Mouse (Mus musculus) limb, embryonic 14.5 days (tissue): ENCODE data around the gene Tbc1d24. TPM values are rescaled to one million over a fixed set of nuclear protein-coding genes. Genes with fewer than 3 reads are reported as not detected.

Source experiments
- ATAC-seq: fragments of 200-750 bp; cut with Nextera tagmentation; 2 replicates; pipeline ENCODE4 v1.8.0; 2017; ENCODE audit warnings: low read depth, moderate number of reproducible peaks, moderate TSS enrichment; ENCODE audit not compliant: low FRiP score
- DNase-seq: peaks from one replicate; pipeline ENCODE4 v3.0.0-alpha.2; 2015; ENCODE audit warnings: low spot score
- H3K27ac ChIP-seq: fragments of 300-500 bp; sonication (generic); replicated peaks from 2 replicates; pipeline ENCODE4 v1.5.1; 2014; ENCODE audit warnings: low read depth, mild to moderate bottlenecking, low read length, moderate library complexity, mixed read lengths
- H3K27me3 ChIP-seq: fragments of 300-500 bp; sonication (generic); 2 replicates; pipeline ENCODE4 v1.6.1; 2014; ENCODE audit warnings: low read length, mixed read lengths; ENCODE audit not compliant: control insufficient read depth, insufficient read depth
- H3K36me3 ChIP-seq: fragments of 300-500 bp; sonication (generic); 2 replicates; pipeline ENCODE4 v1.6.1; 2014; ENCODE audit warnings: mild to moderate bottlenecking, low read length, moderate library complexity, mixed read lengths; ENCODE audit not compliant: control insufficient read depth, insufficient read depth
- H3K4me1 ChIP-seq: fragments of 300-500 bp; sonication (generic); 2 replicates; pipeline ENCODE4 v1.6.1; 2014; ENCODE audit warnings: antibody characterized with exemption, low read length, mixed read lengths; ENCODE audit not compliant: control insufficient read depth, insufficient read depth
- H3K4me2 ChIP-seq: fragments of 300-500 bp; sonication (generic); replicated peaks from 2 replicates; pipeline ENCODE4 v1.6.1; 2014; ENCODE audit warnings: low read depth, mild to moderate bottlenecking, low read length, moderate library complexity; ENCODE audit not compliant: severe bottlenecking
- H3K4me3 ChIP-seq: fragments of 300-500 bp; sonication (generic); replicated peaks from 2 replicates; pipeline ENCODE4 v1.5.1; 2014; ENCODE audit warnings: low read length
- H3K9ac ChIP-seq: fragments of 300-500 bp; sonication (generic); 2 replicates; pipeline ENCODE4 v1.6.1; 2014; ENCODE audit warnings: mild to moderate bottlenecking, low read depth, low read length, moderate library complexity; ENCODE audit not compliant: severe bottlenecking
- H3K9me3 ChIP-seq: fragments of 300-500 bp; sonication (generic); 2 replicates; pipeline ENCODE4 v1.6.1; 2016; ENCODE audit warnings: low read length; ENCODE audit not compliant: control insufficient read depth
- POLR2A ChIP-seq: fragments of 200-500 bp; IDR thresholded peaks from 2 replicates; pipeline ENCODE4 v1.8.0; 2012; ENCODE audit warnings: inconsistent platforms, mild to moderate bottlenecking, moderate library complexity, borderline replicate concordance; ENCODE audit not compliant: insufficient read depth, insufficient read length; ENCODE audit errors: extremely low read depth
- WGBS: fragments of 180-500 bp; shearing (Covaris S2); extraction: QIAGEN DNeasy Blood & Tissue Kit; methylation state at CpG from one replicate; pipeline ENCODE4 v1.1.7; 2014; 5-methylcytosine and 5-hydroxymethylcytosine counted together
- polyA plus RNA-seq, 2 experiments: library from polyadenylated mRNA; depleted of rRNA in 1 of 2; stranded (reverse) in 1 of 2; unstranded in 1 of 2; fragments of >200 nt; fragmentation: Nextera tagmentation in 1 of 2; extraction: Ambion mirVana in 1 of 2; gene quantifications; 2 replicates each; pipeline versions ENCODE4 v1.2.1 to v1.2.3; 2012 to 2014

Gene Tbc1d24
- polyA plus RNA-seq, 2 experiments: 6.3 to 31.9 TPM

DNA sequence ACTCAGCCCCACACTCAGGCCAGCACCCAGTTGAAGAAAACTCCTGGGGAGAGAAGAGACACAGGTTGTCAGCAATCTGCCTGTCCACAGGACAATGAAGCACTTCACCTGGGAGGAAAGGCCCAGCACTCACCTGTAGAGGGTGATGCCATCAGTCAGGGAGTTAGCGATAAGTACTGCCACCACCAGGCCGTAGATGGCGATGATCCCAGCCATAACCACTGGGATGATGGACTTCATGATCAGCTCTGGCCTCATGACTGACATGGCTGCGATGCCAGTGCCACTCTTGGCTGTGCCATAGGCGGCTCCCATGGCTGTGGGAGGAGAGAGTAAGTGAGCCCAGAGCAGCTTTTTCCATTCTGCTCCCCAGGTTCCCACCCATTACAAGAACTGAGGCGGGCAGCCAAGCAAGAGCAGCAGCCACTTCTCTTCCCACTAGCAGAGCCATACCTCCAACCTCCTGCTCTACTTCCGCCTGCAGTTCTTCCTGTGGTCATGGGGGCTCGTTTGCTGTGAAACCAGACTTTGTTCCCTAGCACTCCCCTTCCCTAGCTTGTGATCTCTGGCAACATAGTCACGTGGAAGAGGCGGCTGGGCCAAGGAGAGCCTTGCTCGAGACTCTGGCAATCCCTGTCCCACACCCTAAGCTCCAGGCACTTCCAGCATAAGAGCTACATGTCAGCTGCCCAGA is 40.6 kb downstream of the Tbc1d24 start:
- TF ChIP-seq POLR2A: no peak
- 79% methylated on average over 10 of the region's 11 CpGs for WGBS

DNA sequence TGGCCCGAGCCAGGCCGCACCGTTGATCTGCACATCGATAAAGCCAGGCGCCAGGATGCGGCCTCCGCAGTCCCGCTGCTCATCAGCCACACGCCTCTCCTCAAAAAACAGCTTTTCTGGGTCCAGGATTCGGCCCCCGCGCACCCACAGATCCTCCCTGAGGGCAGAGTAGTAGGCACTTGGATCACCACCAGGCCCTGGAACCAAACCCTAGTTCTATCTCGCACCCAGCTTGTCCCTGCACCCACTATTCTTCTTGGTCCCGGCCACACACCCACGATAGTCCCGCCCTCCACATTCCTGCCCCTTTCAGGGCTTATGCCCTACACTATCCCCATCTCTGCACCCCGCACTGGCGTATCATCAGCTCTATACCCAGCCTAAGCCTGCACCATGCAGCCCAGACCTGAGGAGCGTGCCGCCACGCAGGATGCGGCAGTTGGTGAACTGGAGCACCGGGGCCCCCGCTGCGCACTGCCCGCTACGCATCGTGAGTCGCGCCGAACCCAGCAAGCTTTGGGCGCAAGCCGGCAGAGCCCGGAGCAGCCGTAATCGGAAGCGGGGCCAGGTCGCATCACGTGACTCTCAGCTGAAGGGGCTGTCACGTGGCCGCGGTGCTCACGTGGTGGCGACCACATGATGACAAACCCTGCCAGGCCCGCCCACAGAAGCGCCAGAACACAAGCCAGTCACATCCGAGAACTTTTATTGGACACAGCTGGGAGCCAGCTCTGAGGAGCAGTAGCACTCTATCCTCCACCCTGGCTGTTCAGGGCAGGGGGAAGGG is 42.0 kb downstream of the Tbc1d24 start, which contains the start of gene Amdhd2:
TSS of gene Amdhd2 (minus strand) at position 591 of the 787 bp plus-strand sequence.
- ATAC-seq (peak; percentile 92), DNase-seq (peak; percentile 97)
- H3K4me3 ChIP-seq: peak within 1 kb of the TSS; percentile 77
- peaks cover 24% of the 10 kb centered on the region for H3K36me3 ChIP-seq
- H3K27me3 ChIP-seq: no peaks in the 10 kb centered on the region
- H3K27ac ChIP-seq: peak within 1 kb of the TSS; percentile 68
- H3K9ac ChIP-seq: peak within 1 kb of the TSS; percentile 74
- peaks cover 18% of the 10 kb centered on the region for H3K4me1 ChIP-seq
- TF ChIP-seq POLR2A: 0 out of 2 replicates have a peak, but pooled peaks have one; percentile 21
- under 1% methylated on average over 46 of the region's 47 CpGs for WGBS
- peak within 1 kb of the TSS; percentile 90 for H3K4me2 ChIP-seq
- no peaks in the 10 kb centered on the region for H3K9me3 ChIP-seq

More for the DNA sequence above, 40.6 kb downstream of the Tbc1d24 start:
- no peak overlapping the region for H3K4me2 ChIP-seq
- H3K9me3 ChIP-seq: no peaks in the 10 kb centered on the region
- H3K4me1 ChIP-seq: peaks cover 18% of the 10 kb centered on the region
- H3K36me3 ChIP-seq: peaks cover 24% of the 10 kb centered on the region
- H3K27ac ChIP-seq: no peak overlapping the region
- no peak for DNase-seq
- no peaks in the 10 kb centered on the region for H3K27me3 ChIP-seq
- ATAC-seq: no peak
- no peak overlapping the region for H3K9ac ChIP-seq
- H3K4me3 ChIP-seq: no peak overlapping the region

DNA sequence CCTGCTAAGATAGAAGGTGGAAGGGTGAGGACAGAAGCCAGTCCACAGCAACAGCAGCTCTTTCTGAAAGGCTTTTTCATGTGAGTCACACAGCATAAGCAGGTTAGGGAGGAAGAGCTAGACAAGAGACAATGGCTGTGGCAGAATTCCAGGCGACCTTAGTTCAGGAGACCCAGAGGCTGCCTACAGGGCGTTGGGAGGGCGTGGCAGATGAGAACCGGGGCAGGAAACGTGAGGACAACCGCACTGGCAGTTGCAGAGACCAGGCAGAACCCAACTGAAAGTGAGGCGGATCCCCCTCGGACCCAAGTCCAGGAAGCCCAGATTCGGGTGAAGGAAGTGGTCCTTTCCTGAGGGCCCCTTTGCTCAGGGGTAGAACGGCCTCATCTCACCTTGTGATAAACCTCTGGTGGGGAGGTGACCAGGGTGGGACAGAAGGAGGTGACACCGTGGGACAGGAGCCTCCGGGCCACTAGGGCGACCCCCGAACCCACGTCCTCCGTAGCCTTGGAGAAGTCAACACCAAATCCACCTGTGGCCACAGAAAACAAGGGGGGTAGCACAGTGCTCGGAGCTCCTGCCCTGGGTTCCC is 42.7 kb downstream of the Tbc1d24 start:
- Histone ChIP-seq H3K4me3 (peak overlapping the region; percentile 77), H3K4me1 (peaks cover 11% of the 10 kb centered on the region), H3K9me3 (no peaks in the 10 kb centered on the region), H3K36me3 (peaks cover 27% of the 10 kb centered on the region), H3K27me3 (no peaks in the 10 kb centered on the region), H3K4me2 (peak overlapping the region; percentile 90), H3K9ac (peak overlapping the region; percentile 74), H3K27ac (no peak overlapping the region)
- ATAC-seq (0 out of 2 replicates have a peak, but pooled peaks have one; percentile 1), DNase-seq (no peak)
- 32% methylated on average over 17 of the region's 17 CpGs for WGBS
- TF ChIP-seq POLR2A: no peak

DNA sequence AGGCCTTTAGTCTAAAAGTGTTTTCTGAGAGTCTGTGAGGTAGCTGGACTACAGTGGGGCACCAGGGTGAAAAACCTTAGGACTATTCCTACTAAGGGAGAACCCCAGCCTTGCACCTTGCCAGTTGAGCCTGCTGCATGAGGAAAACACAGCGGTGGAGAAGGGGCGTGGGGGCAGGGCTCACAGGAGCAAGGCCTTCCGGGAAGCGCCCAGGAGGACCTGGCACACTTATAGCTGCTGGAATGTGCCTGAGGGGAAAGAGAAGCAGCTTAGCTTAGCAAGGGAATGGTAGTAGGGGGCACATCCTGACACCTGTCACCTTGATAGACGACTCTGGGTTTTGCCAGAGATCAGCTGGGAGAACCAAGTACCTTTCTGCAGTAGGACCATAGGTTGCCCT is 43.9 kb downstream of the Tbc1d24 start:
- no peak overlapping the region for H3K27ac ChIP-seq
- H3K9me3 ChIP-seq: no peaks in the 10 kb centered on the region
- H3K36me3 ChIP-seq: peaks cover 23% of the 10 kb centered on the region
- WGBS: 80% methylated on average over 5 of the region's 5 CpGs
- H3K27me3 ChIP-seq: no peaks in the 10 kb centered on the region
- ATAC-seq: no peak
- H3K4me2 ChIP-seq: no peak overlapping the region
- no peak for DNase-seq
- peaks cover 6% of the 10 kb centered on the region; the same call in 1 of the 2 replicates for H3K4me1 ChIP-seq
- H3K9ac ChIP-seq: no peak overlapping the region
- H3K4me3 ChIP-seq: no peak overlapping the region
- no peak for TF ChIP-seq POLR2A

DNA sequence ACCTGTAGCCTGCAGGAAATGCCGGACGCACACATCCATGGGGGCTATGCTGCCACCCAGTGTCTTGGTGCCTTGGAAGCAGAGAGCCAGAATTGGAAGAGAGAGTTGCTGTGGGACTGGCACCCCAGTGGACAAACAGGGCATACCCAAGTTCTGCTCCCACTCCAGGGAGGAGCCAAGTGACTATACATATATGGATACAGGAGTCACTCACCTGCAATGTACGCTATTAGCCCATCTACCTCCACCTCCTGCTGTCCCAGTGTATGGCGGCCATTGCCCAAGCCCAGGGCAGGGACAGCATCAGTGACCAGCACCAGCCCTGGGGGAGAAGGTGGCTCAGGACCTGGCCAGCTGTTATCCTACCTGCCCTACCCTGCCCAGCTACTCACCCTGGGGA is 47.8 kb downstream of the Tbc1d24 start:
- H3K9ac ChIP-seq: no peak overlapping the region
- H3K9me3 ChIP-seq: no peaks in the 10 kb centered on the region
- no peaks in the 10 kb centered on the region for H3K27me3 ChIP-seq
- H3K4me3 ChIP-seq: no peak overlapping the region
- no peak overlapping the region for H3K27ac ChIP-seq
- peaks cover 25% of the 10 kb centered on the region for H3K36me3 ChIP-seq
- H3K4me2 ChIP-seq: no peak overlapping the region
- no peak for TF ChIP-seq POLR2A
- 91% methylated on average over 4 of the region's 4 CpGs for WGBS
- peaks cover 2% of the 10 kb centered on the region for H3K4me1 ChIP-seq
- ATAC-seq: no peak
- no peak for DNase-seq
